ENCODE assay signal across 10 mouse cellular contexts in the genomic region with DNA sequence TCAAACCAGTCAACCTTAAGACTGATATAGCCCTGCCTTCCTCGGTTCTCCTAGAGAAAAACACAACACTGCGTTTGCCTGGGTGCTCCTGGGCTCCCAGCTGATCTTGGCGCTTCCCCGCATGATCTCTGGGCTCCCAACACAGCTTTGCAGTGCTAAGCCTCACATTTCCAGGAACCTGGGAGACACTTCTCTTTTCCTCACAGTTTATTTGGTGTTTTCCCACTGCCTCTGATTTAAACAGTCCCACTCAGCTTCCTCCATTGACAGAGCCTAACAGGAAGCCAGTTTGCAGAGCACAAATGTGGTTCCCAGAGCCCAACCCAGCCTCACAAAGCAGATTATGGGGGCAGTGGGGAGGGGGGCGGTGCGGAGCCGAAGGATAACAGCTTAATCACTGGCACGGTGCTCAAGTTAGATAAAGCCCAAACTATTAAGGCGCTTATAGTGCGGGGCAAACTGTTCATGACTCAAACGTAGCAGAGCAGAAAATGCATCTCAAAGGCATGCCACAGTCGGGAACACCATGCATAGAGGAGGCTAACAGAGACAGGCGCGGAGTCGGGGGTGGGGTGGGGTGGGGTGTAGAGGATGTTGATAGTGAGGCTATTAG. TPM values are rescaled to one million over a fixed set of nuclear protein-coding genes. Genes with fewer than 3 reads are reported as not detected.
A peak's percentile ranks its signal among the peaks of the same experiment; 100 is the strongest.
DNase-seq lines count a peak whose midpoint lies in the region; ATAC-seq lines count a peak whose summit lies in the region.
"Had no signal": no experiment of that assay in that cellular context is flagged by ENCODE, and none has a peak within 500 bp of the region (broad histone marks: within the 10 kb centered on the region; RNA-seq: fewer than 3 reads in every experiment).

No protein-coding gene starts in this region.

- 8% methylated on average over 15 of the region's 15 CpGs for WGBS in kidney, embryonic 15.5 days
- WGBS in embryonic facial prominence, embryonic 13.5 days: 18% methylated on average over 15 of the region's 15 CpGs
- 19% methylated on average over 15 of the region's 15 CpGs for WGBS in limb, embryonic 13.5 days

- H3K27ac ChIP-seq in kidney, embryonic 15.5 days: no peak overlapping the region
- no peak overlapping the region for H3K27ac ChIP-seq in embryonic facial prominence, embryonic 13.5 days
- no peak overlapping the region for H3K27ac ChIP-seq in limb, embryonic 13.5 days
- H3K27ac ChIP-seq: macrophage had no signal

- peaks cover 16% of the 10 kb centered on the region for H3K27me3 ChIP-seq in kidney, embryonic 15.5 days
- H3K27me3 ChIP-seq in embryonic facial prominence, embryonic 13.5 days: peaks cover 12% of the 10 kb centered on the region
- H3K27me3 ChIP-seq in limb, embryonic 13.5 days: peaks cover 11% of the 10 kb centered on the region

- H3K9ac ChIP-seq in kidney, embryonic 15.5 days: no peak overlapping the region
- H3K9ac ChIP-seq in embryonic facial prominence, embryonic 13.5 days: no peak overlapping the region; the same call in 1 of the 2 replicates
- no peak overlapping the region for H3K9ac ChIP-seq in limb, embryonic 13.5 days

- ATAC-seq in kidney, embryonic 15.5 days (replicated peaks; ENCODE audit: low FRiP score): no peak
- no peak for ATAC-seq in embryonic facial prominence, embryonic 13.5 days (ENCODE audit: insufficient number of reproducible peaks, insufficient read depth, low FRiP score, low TSS enrichment, low read depth)
- no peak for ATAC-seq in limb, embryonic 13.5 days (ENCODE audit: low FRiP score, low read depth)

- DNase-seq in kidney, adult 8-10 months: no peak
- DNase-seq in retina, postnatal 1 day: peak; percentile 78
- DNase-seq in thymus, postnatal 4 days: no peak
- DNase-seq in cerebellum, adult 18-20 months: no peak
- DNase-seq in layer of hippocampus, adult 11-12 months (ENCODE audit: low spot score): no peak
- DNase-seq: kidney, adult 18-20 months had no signal

- H3K36me3 ChIP-seq in kidney, embryonic 15.5 days: no peaks in the 10 kb centered on the region
- H3K36me3 ChIP-seq in embryonic facial prominence, embryonic 13.5 days: no peaks in the 10 kb centered on the region
- H3K36me3 ChIP-seq in limb, embryonic 13.5 days: no peaks in the 10 kb centered on the region

- H3K4me2 ChIP-seq in kidney, embryonic 15.5 days: peak overlapping the region; percentile 47
- peak overlapping the region; percentile 36 for H3K4me2 ChIP-seq in embryonic facial prominence, embryonic 13.5 days
- H3K4me2 ChIP-seq in limb, embryonic 13.5 days (replicated peaks): peak overlapping the region; percentile 42; the same call in 1 of the 2 replicates

- H3K4me1 ChIP-seq in kidney, embryonic 15.5 days: peaks cover 10% of the 10 kb centered on the region
- H3K4me1 ChIP-seq in embryonic facial prominence, embryonic 13.5 days: peaks cover 7% of the 10 kb centered on the region
- no peaks in the 10 kb centered on the region for H3K4me1 ChIP-seq in limb, embryonic 13.5 days

- 0 out of 2 replicates have a peak overlapping the region, but pooled peaks have one; percentile 12 for H3K4me3 ChIP-seq in kidney, embryonic 15.5 days (replicated peaks)
- H3K4me3 ChIP-seq in embryonic facial prominence, embryonic 13.5 days: no peak overlapping the region
- no peak overlapping the region for H3K4me3 ChIP-seq in limb, embryonic 13.5 days

- H3K9me3 ChIP-seq in kidney, embryonic 15.5 days (replicated peaks): no peaks in the 10 kb centered on the region
- no peaks in the 10 kb centered on the region for H3K9me3 ChIP-seq in embryonic facial prominence, embryonic 13.5 days
- H3K9me3 ChIP-seq in limb, embryonic 13.5 days: peaks cover 4% of the 10 kb centered on the region; the same call in 1 of the 2 replicates

RNA-seq across cellular contexts. Expression of a gene that starts 20.6 kb away (rescaled TPM):
- polyA plus RNA-seq in kidney, embryonic 15.5 days (2015; fragmentation: Nextera tagmentation; extraction: Ambion mirVana): 1.3 TPM in 2 replicates
- polyA plus RNA-seq in embryonic facial prominence, embryonic 13.5 days (2015; fragmentation: Nextera tagmentation; extraction: Ambion mirVana): 0.26 and 0.44 TPM in 2 replicates
- 0.59 and 0.76 TPM in 2 replicates for polyA plus RNA-seq in limb, embryonic 13.5 days (2015; fragmentation: Nextera tagmentation; extraction: Ambion mirVana)
- polyA plus RNA-seq: macrophage had no signal

RNA-seq across cellular contexts. Expression of a gene that starts 22.7 kb away (rescaled TPM):
- polyA plus RNA-seq in kidney, embryonic 15.5 days (2015; fragmentation: Nextera tagmentation; extraction: Ambion mirVana): 105 and 109 TPM in 2 replicates
- polyA plus RNA-seq in embryonic facial prominence, embryonic 13.5 days (2015; fragmentation: Nextera tagmentation; extraction: Ambion mirVana): 113 and 114 TPM in 2 replicates
- 103 TPM in 2 replicates for polyA plus RNA-seq in limb, embryonic 13.5 days (2015; fragmentation: Nextera tagmentation; extraction: Ambion mirVana)

RNA-seq across cellular contexts. Expression of a gene that starts 38.9 kb away (rescaled TPM):
- polyA plus RNA-seq in kidney, embryonic 15.5 days (2015; fragmentation: Nextera tagmentation; extraction: Ambion mirVana): 0.25 and 0.49 TPM in 2 replicates
- polyA plus RNA-seq in embryonic facial prominence, embryonic 13.5 days (2015; fragmentation: Nextera tagmentation; extraction: Ambion mirVana): not detected in 2 replicates
- polyA plus RNA-seq in limb, embryonic 13.5 days (2015; fragmentation: Nextera tagmentation; extraction: Ambion mirVana): not detected in 2 replicates
- polyA plus RNA-seq: macrophage had no signal

RNA-seq across cellular contexts. Expression of a gene that starts 46.3 kb away (rescaled TPM):
- not detected in 2 replicates for polyA plus RNA-seq in kidney, embryonic 15.5 days (2015; fragmentation: Nextera tagmentation; extraction: Ambion mirVana)
- polyA plus RNA-seq in embryonic facial prominence, embryonic 13.5 days (2015; fragmentation: Nextera tagmentation; extraction: Ambion mirVana): 0.19 TPM in 1 of 2 replicates, not detected in the other
- 0.10 TPM in 1 of 2 replicates, not detected in the other for polyA plus RNA-seq in limb, embryonic 13.5 days (2015; fragmentation: Nextera tagmentation; extraction: Ambion mirVana)
- polyA plus RNA-seq: macrophage had no signal

RNA-seq across cellular contexts. Expression of a gene that starts 57.4 kb away (rescaled TPM):
- polyA plus RNA-seq in kidney, embryonic 15.5 days (2015; fragmentation: Nextera tagmentation; extraction: Ambion mirVana): 0.33 and 0.49 TPM in 2 replicates
- polyA plus RNA-seq in embryonic facial prominence, embryonic 13.5 days (2015; fragmentation: Nextera tagmentation; extraction: Ambion mirVana): 0.51 and 0.58 TPM in 2 replicates
- polyA plus RNA-seq in limb, embryonic 13.5 days (2015; fragmentation: Nextera tagmentation; extraction: Ambion mirVana): 0.28 and 0.89 TPM in 2 replicates
- polyA plus RNA-seq: macrophage had no signal
